Mouse (Mus musculus): ENCODE data around the gene Rgs7. TPM values are rescaled to one million over a fixed set of nuclear protein-coding genes. Genes with fewer than 3 reads are reported as not detected.

Rgs7 gene
- polyA plus RNA-seq, 1 experiment from 2014 or later = 0.17 TPM

- Histone ChIP-seq H3K4me3 (no peak overlapping the region), H3K27me3 (replicated peaks) (no peaks in the 10 kb centered on the region), H3K9me3 (replicated peaks) (no peaks in the 10 kb centered on the region), H3K36me3 (no peaks in the 10 kb centered on the region), H3K4me2 (no peak overlapping the region), H3K9ac (no peak overlapping the region), H3K27ac (no peak overlapping the region), H3K4me1 (no peaks in the 10 kb centered on the region)
- WGBS (ENCODE audit: insufficient replicate concordance) = 72% methylated on average over 4 of the region's 4 CpGs
- ATAC-seq = no peak
Observed at GRCm38 (mm10) chr1:175426393-175426792, 65.9 kb downstream of the Rgs7 start.

GRCm38 (mm10) chr1:175420883-175421282 lies 71.4 kb downstream of the Rgs7 start:
- no peaks in the 10 kb centered on the region for H3K27me3 ChIP-seq (replicated peaks)
- H3K36me3 ChIP-seq = no peaks in the 10 kb centered on the region
- 79% methylated on average over 4 of the region's 4 CpGs for WGBS (ENCODE audit: insufficient replicate concordance)
- H3K4me1 ChIP-seq = no peaks in the 10 kb centered on the region
- H3K27ac ChIP-seq = no peak overlapping the region
- no peaks in the 10 kb centered on the region for H3K9me3 ChIP-seq (replicated peaks)
- H3K9ac ChIP-seq = no peak overlapping the region
- ATAC-seq = no peak
- no peak overlapping the region for H3K4me3 ChIP-seq
- no peak overlapping the region for H3K4me2 ChIP-seq

GRCm38 (mm10) chr1:175415728-175416127 lies 76.6 kb downstream of the Rgs7 start:
- Histone ChIP-seq H3K4me2 (no peak overlapping the region), H3K4me1 (no peaks in the 10 kb centered on the region), H3K9me3 (replicated peaks) (no peaks in the 10 kb centered on the region), H3K4me3 (no peak overlapping the region), H3K27ac (no peak overlapping the region), H3K36me3 (no peaks in the 10 kb centered on the region), H3K9ac (no peak overlapping the region), H3K27me3 (replicated peaks) (no peaks in the 10 kb centered on the region)
- ATAC-seq = no peak
- 39% methylated on average over 9 of the region's 9 CpGs for WGBS (ENCODE audit: insufficient replicate concordance)

- WGBS (ENCODE audit: insufficient replicate concordance) = 36% methylated on average over 3 of the region's 3 CpGs
- ATAC-seq = no peak
- H3K4me1 ChIP-seq = no peaks in the 10 kb centered on the region
Observed at GRCm38 (mm10) chr1:175410399-175410798, 81.9 kb downstream of the Rgs7 start.

GRCm38 (mm10) chr1:175391894-175392293 lies 100.4 kb downstream of the Rgs7 start:
- H3K27ac ChIP-seq = no peak overlapping the region
- no peaks in the 10 kb centered on the region for H3K4me1 ChIP-seq
- no peak overlapping the region for H3K9ac ChIP-seq
- no peaks in the 10 kb centered on the region for H3K9me3 ChIP-seq (replicated peaks)
- H3K27me3 ChIP-seq (replicated peaks) = no peaks in the 10 kb centered on the region
- 72% methylated on average over 4 of the region's 4 CpGs for WGBS (ENCODE audit: insufficient replicate concordance)
- H3K4me2 ChIP-seq = no peak overlapping the region
- no peaks in the 10 kb centered on the region for H3K36me3 ChIP-seq
- no peak overlapping the region for H3K4me3 ChIP-seq
- no peak for ATAC-seq

More at GRCm38 (mm10) chr1:175410399-175410798, 81.9 kb downstream of the Rgs7 start:
- Histone ChIP-seq H3K36me3 (no peaks in the 10 kb centered on the region), H3K9ac (no peak overlapping the region), H3K9me3 (replicated peaks) (no peaks in the 10 kb centered on the region), H3K4me2 (no peak overlapping the region), H3K4me3 (no peak overlapping the region), H3K27me3 (replicated peaks) (no peaks in the 10 kb centered on the region), H3K27ac (no peak overlapping the region)

- no peak overlapping the region for H3K27ac ChIP-seq
- H3K4me1 ChIP-seq = no peaks in the 10 kb centered on the region
- WGBS (ENCODE audit: insufficient replicate concordance) = 60% methylated on average over 5 of the region's 5 CpGs
- H3K4me3 ChIP-seq = no peak overlapping the region
- H3K9me3 ChIP-seq (replicated peaks) = no peaks in the 10 kb centered on the region
- H3K36me3 ChIP-seq = no peaks in the 10 kb centered on the region
- ATAC-seq = no peak
- no peak overlapping the region for H3K9ac ChIP-seq
- no peaks in the 10 kb centered on the region for H3K27me3 ChIP-seq (replicated peaks)
- no peak overlapping the region for H3K4me2 ChIP-seq
Observed at GRCm38 (mm10) chr1:175389250-175389649, 103.0 kb downstream of the Rgs7 start.

GRCm38 (mm10) chr1:175385581-175386235 lies 106.6 kb downstream of the Rgs7 start:
- WGBS (ENCODE audit: insufficient replicate concordance) = 47% methylated on average over 3 of the region's 3 CpGs
- Histone ChIP-seq H3K4me3 (no peak overlapping the region), H3K4me2 (no peak overlapping the region), H3K9me3 (replicated peaks) (no peaks in the 10 kb centered on the region), H3K4me1 (no peaks in the 10 kb centered on the region), H3K27ac (no peak overlapping the region), H3K27me3 (replicated peaks) (no peaks in the 10 kb centered on the region), H3K9ac (no peak overlapping the region), H3K36me3 (no peaks in the 10 kb centered on the region)
- no peak for ATAC-seq

GRCm38 (mm10) chr1:175372571-175372970 lies 119.7 kb downstream of the Rgs7 start:
- Histone ChIP-seq H3K4me2 (no peak overlapping the region), H3K27ac (no peak overlapping the region), H3K4me1 (no peaks in the 10 kb centered on the region), H3K36me3 (no peaks in the 10 kb centered on the region), H3K27me3 (replicated peaks) (no peaks in the 10 kb centered on the region), H3K9me3 (replicated peaks) (no peaks in the 10 kb centered on the region), H3K9ac (no peak overlapping the region), H3K4me3 (no peak overlapping the region)
- ATAC-seq = no peak

GRCm38 (mm10) chr1:175368062-175368461 lies 124.2 kb downstream of the Rgs7 start:
- 79% methylated on average over 2 of the region's 2 CpGs for WGBS (ENCODE audit: insufficient replicate concordance)
- no peak for ATAC-seq

GRCm38 (mm10) chr1:175363606-175364005 lies 128.7 kb downstream of the Rgs7 start:
- H3K27ac ChIP-seq = no peak overlapping the region
- H3K9me3 ChIP-seq (replicated peaks) = no peaks in the 10 kb centered on the region
- no peaks in the 10 kb centered on the region for H3K4me1 ChIP-seq
- H3K4me2 ChIP-seq = no peak overlapping the region
- 67% methylated on average over 3 of the region's 3 CpGs for WGBS (ENCODE audit: insufficient replicate concordance)
- H3K4me3 ChIP-seq = no peak overlapping the region
- H3K27me3 ChIP-seq (replicated peaks) = no peaks in the 10 kb centered on the region
- ATAC-seq = no peak
- H3K36me3 ChIP-seq = no peaks in the 10 kb centered on the region
- no peak overlapping the region for H3K9ac ChIP-seq

More at GRCm38 (mm10) chr1:175368062-175368461, 124.2 kb downstream of the Rgs7 start:
- no peak overlapping the region for H3K4me2 ChIP-seq
- H3K9ac ChIP-seq = no peak overlapping the region
- no peaks in the 10 kb centered on the region for H3K27me3 ChIP-seq (replicated peaks)
- H3K9me3 ChIP-seq (replicated peaks) = no peaks in the 10 kb centered on the region
- H3K4me1 ChIP-seq = no peaks in the 10 kb centered on the region
- H3K36me3 ChIP-seq = no peaks in the 10 kb centered on the region
- no peak overlapping the region for H3K27ac ChIP-seq
- H3K4me3 ChIP-seq = no peak overlapping the region

- H3K4me1 ChIP-seq = no peaks in the 10 kb centered on the region
- ATAC-seq = no peak
- no peak overlapping the region for H3K4me3 ChIP-seq
- H3K9ac ChIP-seq = no peak overlapping the region
- WGBS (ENCODE audit: insufficient replicate concordance) = 37% methylated on average over 7 of the region's 7 CpGs
- no peaks in the 10 kb centered on the region for H3K9me3 ChIP-seq (replicated peaks)
- H3K27me3 ChIP-seq (replicated peaks) = no peaks in the 10 kb centered on the region
- H3K36me3 ChIP-seq = no peaks in the 10 kb centered on the region
- H3K4me2 ChIP-seq = no peak overlapping the region
- H3K27ac ChIP-seq = no peak overlapping the region
Observed at GRCm38 (mm10) chr1:175359411-175360366, 132.6 kb downstream of the Rgs7 start.

- WGBS (ENCODE audit: insufficient replicate concordance) = 58% methylated on average over 4 of the region's 4 CpGs
- ATAC-seq = no peak
- H3K4me1 ChIP-seq = no peaks in the 10 kb centered on the region
- no peaks in the 10 kb centered on the region for H3K27me3 ChIP-seq (replicated peaks)
- H3K9ac ChIP-seq = no peak overlapping the region
- no peak overlapping the region for H3K27ac ChIP-seq
- H3K4me2 ChIP-seq = no peak overlapping the region
- no peaks in the 10 kb centered on the region for H3K36me3 ChIP-seq
- no peak overlapping the region for H3K4me3 ChIP-seq
- no peaks in the 10 kb centered on the region for H3K9me3 ChIP-seq (replicated peaks)
Observed at GRCm38 (mm10) chr1:175352921-175353320, 139.4 kb downstream of the Rgs7 start.

Data from liver, embryonic 12.5 days (tissue).